Mouse (Mus musculus) ES-CJ7 (cell line): ENCODE results near the gene Pde2a.
"Not testable (repeated sequence)": the region's sequence is repeated elsewhere in the genome, so short reads cannot be mapped to it uniquely, and the experiment has no call there.

Experiments
- DNase-seq: peaks from one replicate; pipeline ENCODE4 v3.0.0; 2011; ENCODE audit warnings: low read depth, low spot score

Gene Pde2a

GRCm38 (mm10) chr7:101513655-101514054 lies 92.2 kb downstream of the Pde2a start:
- no peak for DNase-seq

GRCm38 (mm10) chr7:101514768-101515167 lies 93.3 kb downstream of the Pde2a start:
- no peak for DNase-seq

GRCm38 (mm10) chr7:101515295-101515694 lies 93.8 kb downstream of the Pde2a start:
- no peak for DNase-seq

- peak; percentile 31 for DNase-seq
Observed at GRCm38 (mm10) chr7:101516460-101516859, 95.0 kb downstream of the Pde2a start.

- DNase-seq: no peak
Observed at GRCm38 (mm10) chr7:101521696-101522095, 100.2 kb downstream of the Pde2a start.

- DNase-seq: no peak
Observed at GRCm38 (mm10) chr7:101523205-101523604, 101.7 kb downstream of the Pde2a start.

- DNase-seq: no peak
Observed at GRCm38 (mm10) chr7:101526484-101526883, 105.0 kb downstream of the Pde2a start.

GRCm38 (mm10) chr7:101534428-101534827 lies 112.9 kb downstream of the Pde2a start:
- DNase-seq: no peak

GRCm38 (mm10) chr7:101535102-101535501 lies 113.6 kb downstream of the Pde2a start:
- no peak for DNase-seq

- no peak for DNase-seq
Observed at GRCm38 (mm10) chr7:101535517-101535916, 114.0 kb downstream of the Pde2a start.

GRCm38 (mm10) chr7:101537541-101537940 lies 116.0 kb downstream of the Pde2a start:
- DNase-seq: no peak

GRCm38 (mm10) chr7:101538141-101538933 lies 116.8 kb downstream of the Pde2a start:
- peak; percentile 32 for DNase-seq

GRCm38 (mm10) chr7:101539774-101540173 lies 118.3 kb downstream of the Pde2a start:
- peak; percentile 13 for DNase-seq

- DNase-seq: no peak
Observed at GRCm38 (mm10) chr7:101540684-101541083, 119.2 kb downstream of the Pde2a start.

- peak; percentile 87 for DNase-seq
Observed at GRCm38 (mm10) chr7:101541132-101541531, 119.6 kb downstream of the Pde2a start.

GRCm38 (mm10) chr7:101541734-101542133 lies 120.2 kb downstream of the Pde2a start:
- no peak for DNase-seq

GRCm38 (mm10) chr7:101547651-101548050 lies 126.2 kb downstream of the Pde2a start:
- no peak for DNase-seq

- DNase-seq: no peak
Observed at GRCm38 (mm10) chr7:101549266-101549665, 127.8 kb downstream of the Pde2a start.

GRCm38 (mm10) chr7:101550686-101551485 lies 129.4 kb downstream of the Pde2a start:
- DNase-seq: no peak

- no peak for DNase-seq
Observed at GRCm38 (mm10) chr7:101551530-101551929, 130.0 kb downstream of the Pde2a start.

GRCm38 (mm10) chr7:101555473-101555872 lies 134.0 kb downstream of the Pde2a start:
- DNase-seq: not testable (repeated sequence)

GRCm38 (mm10) chr7:101557391-101557790 lies 135.9 kb downstream of the Pde2a start:
- no peak for DNase-seq

GRCm38 (mm10) chr7:101559393-101559792 lies 137.9 kb downstream of the Pde2a start:
- DNase-seq: not testable (repeated sequence)
